Mouse (Mus musculus) lung, postnatal 0 days (tissue): ENCODE measurements at regions not wholly inside any gene's neighbourhood (a gene's known extent, or its start where the extent isn't known, plus 50 kb on each side); places are given as distances from the start of the nearest gene placed in this dataset.

Source experiments
- CTCF ChIP-seq: IDR thresholded peaks from 2 replicates; pipeline ENCODE4 v1.5.1; 2016; ENCODE audit warnings: antibody characterized with exemption, mild to moderate bottlenecking
- EP300 ChIP-seq: IDR thresholded peaks from 2 replicates; pipeline ENCODE4 v1.6.1; 2016; ENCODE audit warnings: antibody characterized with exemption, mild to moderate bottlenecking, control low read depth

GRCm38 (mm10) chr12:93011583-93011982 lies 1162.6 kb upstream of the Sel1l start:
- no peak for TF ChIP-seq CTCF
- no peak for TF ChIP-seq EP300
